Mouse (Mus musculus): ENCODE measurements around the gene Polh.

The Polh gene

GRCm38 (mm10) chr17:46132862-46133261 lies 69.6 kb downstream of the Polh start:
- in situ Hi-C loops (cut with MboI; ENCODE audit: low sequenced_read_pairs) = no loop called here

- in situ Hi-C loops (cut with MboI; ENCODE audit: low sequenced_read_pairs) = no loop called here
These were observed 70.3 kb downstream of the Polh start for GRCm38 (mm10) chr17:46132058-46132718.

- in situ Hi-C loops (cut with MboI; ENCODE audit: low sequenced_read_pairs) = no loop called here
These were observed 72.5 kb downstream of the Polh start for GRCm38 (mm10) chr17:46129741-46130498.

DNA sequence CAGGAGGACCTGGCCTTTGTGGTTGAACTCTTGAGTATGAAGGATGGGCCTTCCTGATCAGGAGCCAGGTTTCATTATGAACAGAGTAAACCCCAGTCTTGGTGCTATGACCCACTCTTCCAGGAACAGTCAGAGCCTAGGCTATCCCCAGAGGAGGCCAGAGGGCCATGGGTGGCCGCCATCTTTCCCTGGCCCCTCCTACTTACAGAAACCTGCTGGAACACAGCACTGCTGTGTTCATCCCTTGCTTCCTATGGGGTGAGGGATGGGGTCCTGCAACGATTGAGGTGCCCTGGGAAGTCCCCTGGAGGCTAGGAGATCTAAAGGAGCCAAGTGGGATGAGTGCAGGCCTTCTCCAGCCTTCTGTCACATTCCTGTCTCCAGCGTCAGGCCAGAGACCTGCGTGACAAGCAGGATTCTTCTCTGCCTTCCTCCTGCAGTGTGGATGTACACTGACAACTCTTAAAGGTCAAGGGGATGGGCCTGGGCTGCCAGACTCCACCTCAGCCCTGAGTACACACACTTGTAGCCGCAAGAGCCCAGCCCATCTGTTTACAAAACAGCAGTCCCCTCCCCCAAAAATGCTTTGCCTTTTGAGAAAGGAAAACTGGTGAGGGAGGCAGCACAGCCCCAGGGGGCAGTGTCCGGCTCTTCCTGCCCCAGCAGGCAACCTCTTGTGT lies 74.5 kb downstream of the Polh start:
- in situ Hi-C loops (cut with MboI; ENCODE audit: low sequenced_read_pairs) = no loop called here

DNA sequence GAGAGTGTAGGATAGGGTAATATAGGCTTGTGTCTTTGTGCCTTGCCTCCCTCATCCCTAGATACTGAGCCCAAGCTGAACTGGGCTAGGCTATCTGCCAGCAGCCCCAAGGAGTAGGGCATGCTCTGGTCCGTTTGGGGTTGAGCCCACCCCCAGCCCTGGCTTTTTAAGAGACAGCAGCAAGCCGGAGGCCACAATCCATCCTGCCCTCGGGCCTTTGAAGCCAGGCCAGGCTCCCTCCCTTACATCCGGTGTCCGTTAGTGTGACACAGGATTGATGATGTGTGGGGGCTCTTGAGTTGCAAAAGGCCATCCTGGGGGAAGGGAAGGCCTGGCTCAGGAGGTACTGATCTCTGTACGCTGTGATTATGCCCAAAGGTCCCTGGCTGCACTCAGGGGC lies 75.8 kb downstream of the Polh start:
- in situ Hi-C loops (cut with MboI; ENCODE audit: low sequenced_read_pairs) = no loop called here

DNA sequence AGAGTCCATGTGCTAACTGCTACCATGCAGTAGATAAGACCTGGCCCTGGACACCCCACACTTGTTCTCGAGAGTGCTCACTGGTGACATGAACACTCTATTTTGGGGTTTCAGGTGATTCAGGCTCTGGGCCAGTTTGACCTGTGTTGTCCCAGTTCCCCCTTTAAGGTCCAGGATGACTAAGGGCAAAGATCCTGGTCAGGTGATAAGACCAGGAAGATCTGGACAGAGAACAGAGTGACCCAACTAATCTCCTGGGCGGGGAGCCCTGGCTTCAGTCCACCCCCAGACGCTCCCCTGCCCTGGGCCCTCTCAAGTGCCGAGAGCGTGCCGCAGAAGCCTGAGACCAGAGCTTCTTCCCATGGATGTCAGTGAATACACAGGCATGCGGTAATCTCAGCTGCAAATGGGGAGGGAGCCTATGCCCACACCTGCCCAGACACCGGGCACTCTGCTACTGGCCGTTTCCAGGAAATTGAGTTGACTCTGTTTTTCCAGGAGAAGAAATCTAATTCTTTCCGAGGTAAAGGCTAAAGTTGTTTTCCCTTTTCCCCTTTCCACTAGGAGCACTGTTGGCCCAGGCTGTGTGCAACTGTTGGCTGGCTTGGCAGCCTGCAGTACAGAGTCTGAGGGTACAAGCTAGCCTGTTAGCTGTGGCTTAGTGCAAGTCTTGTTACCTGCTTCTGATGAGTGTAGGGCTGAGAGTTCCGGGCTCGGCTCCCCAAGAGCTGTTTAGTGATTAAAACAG lies 78.3 kb downstream of the Polh start:
- in situ Hi-C loops (cut with MboI; ENCODE audit: low sequenced_read_pairs) = no loop called here

DNA sequence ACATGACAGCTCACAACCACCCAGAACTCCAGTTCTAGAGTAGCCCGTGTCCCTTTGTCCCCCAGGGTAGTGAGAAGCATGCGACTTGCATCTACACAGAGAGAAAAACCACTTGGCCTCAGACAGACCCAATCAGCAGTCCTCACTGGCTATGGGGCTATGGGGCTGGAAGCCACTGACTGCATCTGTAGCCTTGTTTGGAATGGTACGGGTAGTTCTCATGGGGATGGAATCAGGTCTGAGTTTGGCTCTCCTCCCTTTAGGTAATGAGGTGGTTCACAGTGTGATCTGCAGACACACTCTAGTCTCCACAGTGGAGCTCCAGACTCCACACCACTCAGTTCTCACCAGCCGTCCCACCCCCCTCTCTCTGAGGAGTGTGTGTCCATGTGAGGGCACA lies 79.2 kb downstream of the Polh start:
- in situ Hi-C loops (cut with MboI; ENCODE audit: low sequenced_read_pairs) = no loop called here

GRCm38 (mm10) chr17:46122791-46123190 lies 79.7 kb downstream of the Polh start:
- in situ Hi-C loops (cut with MboI; ENCODE audit: low sequenced_read_pairs) = no loop called here
